Mouse (Mus musculus) lung, adult 2 months (tissue): ENCODE results near the gene Ddx55.

Source experiments
- CTCF ChIP-seq: fragments of 200-500 bp; IDR thresholded peaks from 2 replicates; pipeline ENCODE4 v1.5.1; 2011; ENCODE audit warnings: mild to moderate bottlenecking, low read length, control low read depth; ENCODE audit not compliant: insufficient read depth
- POLR2A ChIP-seq: fragments of 200-500 bp; IDR thresholded peaks from 2 replicates; pipeline ENCODE4 v1.6.1; 2011; ENCODE audit warnings: low read depth, mild to moderate bottlenecking, control low read depth, low read length, borderline replicate concordance; ENCODE audit errors: extremely low read depth

DNA sequence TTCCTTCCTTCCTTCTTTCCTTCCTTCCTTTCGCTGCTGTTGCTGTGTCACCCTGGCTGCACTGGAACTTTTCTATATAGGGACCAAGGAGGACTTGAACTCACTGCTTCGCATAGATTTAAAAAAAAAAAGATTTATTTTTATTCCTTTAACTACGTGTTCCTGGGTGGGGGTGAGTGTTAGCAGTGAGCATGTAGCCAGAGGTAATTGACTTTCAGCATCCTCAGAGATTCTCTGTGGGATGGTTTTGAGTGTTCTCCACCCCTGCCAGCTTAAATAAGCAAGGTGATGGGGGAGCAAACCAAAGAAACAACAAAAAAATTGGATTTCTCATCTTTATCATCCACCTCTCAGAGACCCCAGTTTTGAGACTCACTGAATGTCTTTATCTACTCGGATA is 12.8 kb upstream of the Ddx55 start:
- no peak for TF ChIP-seq POLR2A
- no peak for TF ChIP-seq CTCF
